Mouse (Mus musculus): ENCODE results near the gene Dnajb13.

Gene Dnajb13

DNA sequence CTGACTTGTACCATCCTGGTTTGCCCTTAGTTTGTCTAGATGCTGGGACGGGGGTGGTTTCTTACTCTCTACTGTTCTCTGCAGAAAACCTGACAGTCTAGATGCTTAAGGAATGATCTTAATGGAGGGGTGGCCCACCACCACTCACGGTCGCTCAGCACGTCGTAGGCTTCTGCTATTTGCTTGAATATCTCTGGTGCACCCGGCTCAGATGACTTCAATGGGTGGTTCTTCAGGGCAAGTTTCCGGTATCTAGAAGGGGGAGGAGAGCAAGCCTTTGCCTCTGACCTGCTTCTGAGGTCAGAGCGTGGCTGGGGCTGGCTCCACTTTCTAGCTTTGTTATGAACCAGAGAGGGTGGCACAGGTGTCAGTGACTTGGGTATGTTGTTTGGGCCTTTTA lies 3.2 kb downstream of the Dnajb13 start:
- no peak for DNase-seq (ENCODE audit: low read depth in 2 of 2, low spot score in 2 of 2)

DNA sequence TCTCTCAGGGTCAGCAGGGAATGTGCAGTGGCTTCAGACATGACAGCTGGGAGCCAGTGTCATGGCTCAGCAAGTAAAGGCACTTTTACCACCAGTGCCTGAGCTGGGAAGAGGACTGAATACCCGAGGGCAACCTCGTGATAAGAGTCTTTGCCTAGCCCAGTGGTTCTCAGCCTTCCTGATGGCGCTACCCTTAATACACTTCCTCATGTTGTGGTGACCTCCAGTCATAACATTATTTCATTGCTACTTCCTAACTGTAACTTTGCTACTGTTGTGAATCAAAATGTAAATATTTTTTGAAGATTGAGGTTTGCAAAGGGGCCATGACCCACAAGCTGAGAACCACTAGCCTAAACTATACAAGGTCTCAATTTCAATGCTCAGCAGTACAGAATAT lies 6.1 kb downstream of the Dnajb13 start:
- no peak for DNase-seq (ENCODE audit: low read depth in 2 of 2, low spot score in 2 of 2)

DNA sequence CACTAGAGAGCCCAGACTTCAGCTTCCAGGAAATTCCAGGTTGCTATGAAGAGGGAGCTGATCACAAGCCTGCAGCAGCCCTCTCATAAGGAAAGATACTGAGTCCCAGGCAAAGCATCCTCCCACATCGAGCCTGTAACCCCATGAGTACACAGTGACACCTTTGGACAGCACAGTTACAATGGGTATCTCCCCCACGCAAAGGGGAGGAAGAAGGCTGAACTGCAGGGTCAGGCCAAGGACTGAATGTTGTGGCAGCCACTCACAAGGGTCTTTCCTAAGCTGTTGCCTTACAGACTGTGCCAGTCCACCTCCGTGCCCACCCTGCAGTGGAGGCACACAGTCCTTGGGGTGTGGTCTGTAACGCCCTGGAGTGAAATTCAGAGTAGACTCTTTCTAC lies 8.3 kb downstream of the Dnajb13 start:
- DNase-seq (ENCODE audit: low read depth in 2 of 2, low spot score in 2 of 2) = no peak

- DNase-seq (ENCODE audit: low read depth in 2 of 2, low spot score in 2 of 2) = no peak
These were observed 9.8 kb downstream of the Dnajb13 start for GRCm38 (mm10) chr7:100504740-100505487.

GRCm38 (mm10) chr7:100503076-100503475 lies 11.7 kb downstream of the Dnajb13 start:
- no peak for DNase-seq (ENCODE audit: low read depth in 2 of 2, low spot score in 2 of 2)

- no peak for DNase-seq (ENCODE audit: low read depth in 2 of 2, low spot score in 2 of 2)
These were observed 12.3 kb downstream of the Dnajb13 start for GRCm38 (mm10) chr7:100502374-100502922.

- DNase-seq (ENCODE audit: low read depth in 2 of 2, low spot score in 2 of 2) = no peak
These were observed 12.9 kb downstream of the Dnajb13 start for GRCm38 (mm10) chr7:100501844-100502373.

DNA sequence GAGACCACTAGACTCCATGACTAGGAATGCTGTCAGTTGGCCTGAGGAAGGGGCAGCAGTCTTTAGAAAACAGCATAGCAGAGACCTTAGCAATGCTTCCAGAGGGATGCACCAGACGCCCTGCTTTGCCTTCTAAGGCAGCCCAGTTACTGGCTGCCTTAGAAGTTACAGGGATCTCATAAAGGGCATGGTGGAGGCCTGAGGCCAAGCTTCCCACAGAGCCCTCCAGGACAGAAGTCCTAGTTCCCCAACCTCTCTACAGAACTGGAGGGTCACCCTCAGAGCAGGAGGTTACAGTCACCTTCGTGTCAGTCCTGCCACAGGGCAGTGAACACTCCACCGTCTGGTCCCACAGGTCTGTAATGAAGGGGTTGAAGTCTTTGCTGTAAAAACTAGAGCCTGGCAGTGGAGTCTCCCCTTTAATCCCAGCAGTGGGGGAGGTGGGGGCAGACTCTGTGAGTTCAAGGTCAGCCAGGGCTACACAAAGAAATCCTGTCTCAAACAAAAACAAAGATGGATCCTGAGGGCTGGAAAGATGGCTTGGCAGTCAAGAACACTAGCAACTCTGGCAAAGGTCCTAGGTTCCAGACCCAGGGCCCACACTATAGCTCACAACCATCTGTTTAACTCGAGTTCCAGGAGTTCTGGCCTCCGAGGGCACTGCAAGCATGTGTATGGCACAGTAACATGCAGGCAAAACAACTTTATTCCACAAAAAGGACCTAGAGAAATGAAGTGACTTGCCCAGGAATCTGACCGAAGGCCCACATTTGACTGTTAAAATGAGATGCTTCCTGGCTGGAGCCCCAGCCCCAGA lies 13.5 kb downstream of the Dnajb13 start:
- DNase-seq (ENCODE audit: low read depth in 2 of 2, low spot score in 2 of 2) = no peak

DNA sequence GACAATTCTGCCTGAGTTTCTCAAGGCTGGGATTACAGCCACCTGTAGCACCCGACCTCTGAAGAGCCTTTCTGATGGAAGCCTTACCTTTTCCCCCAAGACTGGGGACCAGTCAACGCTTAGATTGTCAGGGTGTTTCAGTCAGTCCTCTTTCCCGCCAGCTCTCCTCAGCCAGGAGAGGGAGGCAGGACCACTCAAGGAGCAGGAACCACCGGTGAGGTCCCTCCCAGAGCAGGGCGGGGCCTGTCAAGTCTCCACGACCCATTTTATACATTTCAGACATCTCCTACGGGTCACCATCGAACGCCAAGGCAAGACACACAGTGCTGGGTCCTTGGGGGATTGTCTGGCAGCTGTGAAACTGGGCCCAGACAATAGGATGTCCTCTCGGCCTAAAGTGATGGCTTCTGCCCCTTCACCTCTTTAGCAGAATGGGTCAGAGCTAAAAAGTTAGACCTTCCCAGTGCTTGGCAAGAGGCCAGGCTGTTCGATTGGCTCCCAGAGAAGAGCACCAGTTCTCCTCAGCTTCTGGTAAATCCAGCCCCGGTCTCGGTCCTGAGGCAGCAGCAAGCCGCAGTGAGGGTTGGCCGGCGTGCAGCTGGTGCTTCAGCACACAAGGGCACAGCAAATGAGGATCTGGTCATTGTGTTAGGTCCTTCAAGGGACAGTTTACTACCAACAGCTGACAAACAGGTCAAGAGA lies 14.3 kb downstream of the Dnajb13 start:
- no peak for DNase-seq (ENCODE audit: low read depth in 2 of 2, low spot score in 2 of 2)

DNA sequence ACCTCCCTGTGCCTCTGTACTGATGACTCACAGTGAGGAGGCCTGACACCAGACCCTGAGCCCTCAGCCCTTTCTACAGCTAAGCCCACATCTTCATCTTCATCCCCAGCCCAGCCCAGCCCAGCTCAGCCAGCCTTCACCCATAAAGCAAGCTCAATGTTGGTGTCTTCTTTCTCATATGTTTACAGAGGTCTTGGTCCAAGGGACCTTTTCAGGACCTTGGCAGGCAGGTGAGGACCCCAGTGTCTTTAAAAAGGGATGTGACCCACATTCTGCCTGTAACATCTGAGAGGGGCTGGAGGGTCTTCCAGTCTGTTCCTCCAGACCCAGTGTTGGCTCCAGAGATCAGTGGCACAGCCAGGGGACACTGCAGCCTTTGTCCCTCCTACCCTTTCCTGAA lies 15.3 kb downstream of the Dnajb13 start:
- DNase-seq (ENCODE audit: low read depth in 2 of 2, low spot score in 2 of 2) = no peak

GRCm38 (mm10) chr7:100497982-100498381 lies 16.8 kb downstream of the Dnajb13 start:
- DNase-seq (ENCODE audit: low read depth in 2 of 2, low spot score in 2 of 2) = no peak

GRCm38 (mm10) chr7:100497402-100497801 lies 17.4 kb downstream of the Dnajb13 start:
- no peak for DNase-seq (ENCODE audit: low read depth in 2 of 2, low spot score in 2 of 2)

DNA sequence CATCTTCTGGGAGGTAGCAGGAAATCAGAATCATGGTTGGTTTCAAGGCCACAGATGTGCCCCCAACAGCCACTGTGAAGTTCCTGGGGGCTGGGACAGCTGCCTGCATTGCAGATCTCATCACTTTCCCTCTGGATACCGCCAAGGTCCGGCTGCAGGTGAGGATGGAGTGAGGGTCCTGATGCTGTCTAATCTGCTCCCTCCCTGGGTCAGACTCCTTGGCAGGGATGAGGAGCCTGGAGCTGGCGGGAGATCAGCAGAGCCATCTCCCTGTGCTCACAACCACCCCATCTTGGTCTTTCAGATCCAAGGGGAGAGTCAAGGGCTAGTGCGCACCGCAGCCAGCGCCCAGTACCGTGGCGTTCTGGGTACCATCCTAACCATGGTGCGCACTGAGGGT lies 18.0 kb downstream of the Dnajb13 start:
- no peak for DNase-seq (ENCODE audit: low read depth in 2 of 2, low spot score in 2 of 2)

- DNase-seq (ENCODE audit: low read depth in 2 of 2, low spot score in 2 of 2) = no peak
These were observed 18.4 kb downstream of the Dnajb13 start for GRCm38 (mm10) chr7:100496371-100496770.

DNA sequence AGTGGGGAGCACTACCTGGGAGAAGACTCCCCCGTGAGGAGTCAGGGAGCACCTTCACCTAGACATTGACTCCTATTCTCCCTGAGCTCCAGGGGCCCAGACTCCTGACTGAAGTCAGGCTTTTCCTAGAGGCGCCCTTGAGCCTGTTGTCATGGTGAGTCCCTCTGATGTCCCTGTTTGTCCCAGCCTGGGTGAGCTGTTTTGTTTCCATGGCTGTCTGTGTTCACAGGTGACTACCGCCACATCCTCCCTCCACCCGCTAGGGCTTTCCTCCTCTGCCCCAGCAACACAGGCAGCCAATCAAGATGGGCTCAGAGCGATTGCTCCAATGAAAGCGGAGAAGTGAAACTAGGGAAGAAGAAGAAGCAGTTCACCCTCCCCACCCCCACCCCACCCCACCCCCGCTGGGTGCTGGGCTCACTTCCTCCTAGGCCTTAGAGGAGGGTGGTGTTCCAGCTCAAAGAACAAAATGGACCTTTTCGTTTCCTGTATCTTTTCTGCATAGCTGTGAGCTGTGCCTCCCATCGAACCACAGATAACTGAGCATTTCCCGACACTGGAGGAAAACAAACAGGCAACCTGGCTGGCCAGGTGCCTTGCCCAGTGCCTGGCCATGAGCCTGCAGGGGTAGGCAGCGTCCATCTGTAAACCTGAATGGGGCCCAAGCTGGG lies 19.0 kb downstream of the Dnajb13 start:
- peak; percentile 85 to 87 for DNase-seq (ENCODE audit: low read depth in 2 of 2, low spot score in 2 of 2)

GRCm38 (mm10) chr7:100495042-100495441 lies 19.7 kb downstream of the Dnajb13 start:
- DNase-seq (ENCODE audit: low read depth in 2 of 2, low spot score in 2 of 2) = no peak

DNA sequence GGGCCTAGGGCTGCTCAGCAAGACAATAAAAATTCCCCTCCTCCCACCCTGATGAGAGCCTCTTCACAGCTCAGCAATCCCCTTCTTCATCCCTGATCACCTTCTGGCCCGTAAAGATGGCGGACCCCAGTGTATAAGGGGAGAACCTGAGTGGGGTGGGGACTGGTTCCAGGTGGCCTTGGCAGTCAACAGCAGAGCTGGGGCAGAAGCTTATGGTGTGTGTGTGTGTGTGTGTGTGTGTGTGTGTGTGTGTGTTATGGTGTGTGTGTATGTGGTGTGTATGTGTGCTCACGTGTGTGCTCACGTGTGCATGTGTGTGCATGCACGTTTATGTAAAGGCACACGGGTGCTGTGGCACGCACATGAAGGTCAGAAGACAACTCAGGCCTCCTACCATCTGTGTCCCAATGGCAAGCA lies 20.3 kb downstream of the Dnajb13 start:
- DNase-seq (ENCODE audit: low read depth in 2 of 2, low spot score in 2 of 2) = peak in 1 of 2 experiments; percentile 29

DNA sequence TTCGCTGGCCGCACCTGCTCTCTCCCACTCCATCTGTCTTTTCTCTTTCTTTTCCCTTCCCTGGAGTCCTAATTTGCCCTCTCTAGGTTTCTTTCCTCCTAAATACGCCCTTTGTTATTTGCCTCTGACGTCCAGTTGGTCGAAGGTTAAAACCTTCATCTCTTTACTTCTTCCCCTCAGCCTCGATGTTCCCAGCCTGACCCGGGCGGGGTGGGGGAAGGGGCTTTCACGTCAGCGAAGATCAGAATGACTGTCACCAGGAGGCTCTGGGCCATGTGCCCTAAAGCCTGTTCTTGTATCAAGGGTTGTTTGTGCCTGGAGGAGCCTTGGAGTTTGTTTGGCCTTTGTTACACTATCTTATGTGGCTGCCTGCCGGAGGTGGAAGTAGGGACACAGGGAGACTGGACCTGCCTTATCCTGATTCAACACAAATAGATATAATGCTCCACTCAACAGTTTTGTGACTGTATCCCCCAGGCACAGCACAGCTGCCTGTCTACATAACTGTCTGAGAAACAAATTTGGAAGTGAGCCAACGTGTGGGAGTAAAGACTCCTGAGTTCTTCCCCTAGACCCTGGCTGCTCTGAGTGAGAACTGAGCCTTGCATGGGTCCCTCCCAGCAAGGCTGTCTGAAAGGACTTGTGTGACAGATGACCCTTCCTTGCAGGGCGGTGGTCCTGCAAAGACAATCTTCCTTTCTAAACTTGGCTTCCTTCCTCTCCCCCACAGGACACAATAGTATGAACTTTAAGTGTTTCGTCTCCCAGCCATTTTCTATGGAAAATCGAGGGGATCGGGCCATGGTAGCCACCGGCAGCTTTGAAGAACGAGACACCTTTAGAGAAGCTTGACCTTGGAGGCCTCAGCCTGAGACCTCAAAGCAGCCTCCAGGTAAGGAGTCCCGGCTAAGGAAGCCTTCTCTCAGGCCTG lies 21.0 kb downstream of the Dnajb13 start:
- peak; percentile 44 to 50 for DNase-seq (ENCODE audit: low read depth in 2 of 2, low spot score in 2 of 2)

- DNase-seq (ENCODE audit: low read depth in 2 of 2, low spot score in 2 of 2) = peak; percentile 90 to 94
These were observed 21.7 kb downstream of the Dnajb13 start, which contains the start of gene Ucp2 for GRCm38 (mm10) chr7:100493117-100493483. TSS of gene Ucp2 (plus strand) at chr7:100493337.
